ENCODE assay signal across 8 mouse cellular contexts in genomic region chr4:106921375-106922336, GRCm38 (mm10). TPM values are rescaled to one million over a fixed set of nuclear protein-coding genes. Genes with fewer than 3 reads are reported as not detected.
A peak's percentile ranks its signal among the peaks of the same experiment; 100 is the strongest.
DNase-seq lines count a peak whose midpoint lies in the region; ATAC-seq and TF ChIP-seq lines count a peak whose summit lies in the region.

No protein-coding gene starts in this region.

- TF ChIP-seq EP300 in liver, postnatal 0 days (IDR thresholded peaks at IDR 0.05; ENCODE audit: low read depth): no peak; the same call in 1 of the 2 replicates

- no peak overlapping the region for H3K9ac ChIP-seq in liver, postnatal 0 days (replicated peaks)

- no peaks in the 10 kb centered on the region for H3K27me3 ChIP-seq in liver, postnatal 0 days (ENCODE audit: insufficient read depth, low read length)

- ATAC-seq in liver, postnatal 0 days: peak; percentile 38

- H3K9me3 ChIP-seq in liver, postnatal 0 days (ENCODE audit: low read length): no peaks in the 10 kb centered on the region

- peak overlapping the region; percentile 58 for H3K27ac ChIP-seq in liver, postnatal 0 days (ENCODE audit: low read depth)

- WGBS in liver, postnatal 0 days (ENCODE audit: insufficient replicate concordance): 65% methylated on average over 9 of the region's 9 CpGs

- DNase-seq in cerebellum, adult 8-10 months: peak; percentile 16
- DNase-seq in cerebellum, adult 11 months: no peak
- peak; percentile 72 to 76 for DNase-seq in right cerebral cortex, postnatal 10 days (ENCODE audit: low spot score in 2 of 2)
- no peak for DNase-seq in right cerebral cortex, postnatal 4 days
- DNase-seq in kidney, postnatal 36 days: peak; percentile 18 to 43
- no peak for DNase-seq in liver, postnatal 0 days
- DNase-seq in embryo, embryonic 11 days: no peak
- DNase-seq in thymus, postnatal 0 days (ENCODE audit: low spot score): no peak

- peaks cover 28% of the 10 kb centered on the region for H3K4me1 ChIP-seq in liver, postnatal 0 days (ENCODE audit: insufficient read depth)

- TF ChIP-seq CTCF in liver, postnatal 0 days (IDR thresholded peaks at IDR 0.05; ENCODE audit: low read depth): no peak

- no peak overlapping the region for H3K4me3 ChIP-seq in liver, postnatal 0 days (ENCODE audit: low read depth, low read length)

- peaks cover 65% of the 10 kb centered on the region for H3K36me3 ChIP-seq in liver, postnatal 0 days (replicated peaks; ENCODE audit: insufficient read depth, low read length)

- H3K4me2 ChIP-seq in liver, postnatal 0 days (ENCODE audit: low read depth, low read length): peak overlapping the region; percentile 23; the same call in 1 of the 2 replicates

RNA-seq across cellular contexts. Expression of gene Ssbp3, which starts 11.2 kb away (rescaled TPM):
- 22.8 and 26.8 TPM in 2 replicates for polyA plus RNA-seq in liver, postnatal 0 days (2015; fragmentation: Nextera tagmentation; extraction: Ambion mirVana)
- polyA plus RNA-seq in thymus, postnatal 0 days (2015; fragmentation: Nextera tagmentation; extraction: Ambion mirVana): 93.6 and 106 TPM in 2 replicates

Comparison
In these comparisons a context has a peak if more than half of its experiments do, and no peak if none do; other contexts are left out.
1. DNase-seq: peak in cerebellum, adult 8-10 months (single experiment), right cerebral cortex, postnatal 10 days (2 of 2) and kidney, postnatal 36 days (2 of 2); none in cerebellum, adult 11 months (single experiment), right cerebral cortex, postnatal 4 days (single experiment), liver, postnatal 0 days (single experiment), embryo, embryonic 11 days (single experiment) and thymus, postnatal 0 days (single experiment).